Mouse (Mus musculus): ENCODE measurements around the gene Gfy. TPM values are rescaled to one million over a fixed set of nuclear protein-coding genes. Genes with fewer than 3 reads are reported as not detected.

Gene Gfy
- total RNA-seq, 4 experiments from 2014 or later = not detected

GRCm38 (mm10) chr7:45127700-45128224 lies 51.6 kb downstream of the Gfy start:
- no peak for DNase-seq (ENCODE audit: low spot score)

GRCm38 (mm10) chr7:45126844-45127699 lies 52.3 kb downstream of the Gfy start:
- no peak for DNase-seq (ENCODE audit: low spot score)

Small RNA genes lying within 50 kb of the gene (microRNA-seq; reads per million reads assigned to microRNA genes)
- gene Mir5121 = 7.3 reads per million, percentile 19 among the genes with 10 or more reads in this experiment
- not detected for gene Mir7055

Other genes starting within 250 kb of the Gfy start
- not detected for gene Tsks, start 236.4 kb downstream of the Gfy start, total RNA-seq (2022)
- 1 to 10 TPM; 1.4 to 2.7 (median 1.8) TPM for gene Cpt1c, start 204.7 kb downstream of the Gfy start, total RNA-seq (2022)
- 100 to 1,000 TPM in 2 of 4 experiments, 10 to 100 TPM in 2; 88.3 to 107 (median 102) TPM for gene Prmt1, start 193.0 kb downstream of the Gfy start, total RNA-seq (2022)
- gene Irf3, start 181.9 kb downstream of the Gfy start, total RNA-seq (2022) = 10 to 100 TPM; 23.2 to 31.9 (median 27.0) TPM
- 10 to 100 TPM in 3 of 4 experiments, 1 to 10 TPM in 1; 8.6 to 13.5 (median 11.0) TPM for gene Bcl2l12, start 180.9 kb downstream of the Gfy start, total RNA-seq (2022)
- 10 to 100 TPM; 46.8 to 56.2 (median 49.7) TPM for gene Scaf1, start 163.2 kb downstream of the Gfy start, total RNA-seq (2022)
- 10 to 100 TPM; 40.2 to 49.8 (median 44.1) TPM for gene Rras, start 161.6 kb downstream of the Gfy start, total RNA-seq (2022)
- 10 to 100 TPM; 22.4 to 26.3 (median 24.9) TPM for gene Prr12, start 126.7 kb downstream of the Gfy start, total RNA-seq (2022)
- 10 to 100 TPM; 30.6 to 33.8 (median 32.7) TPM for gene Nosip, start 117.1 kb downstream of the Gfy start, total RNA-seq (2022)
- gene Prrg2, start 116.9 kb downstream of the Gfy start, total RNA-seq (2022) = 1 to 10 TPM; 5.6 to 7.8 (median 6.7) TPM
- 10 to 100 TPM; 17.8 to 27.4 (median 21.4) TPM for gene Rcn3, start 87.3 kb downstream of the Gfy start, total RNA-seq (2022)
- 10 to 100 TPM; 65.6 to 77.1 (median 67.5) TPM for gene Fcgrt, start 75.7 kb downstream of the Gfy start, total RNA-seq (2022)
- 100 to 1,000 TPM; 572 to 626 (median 604) TPM for gene Rps11, start 55.1 kb downstream of the Gfy start, total RNA-seq (2022)
- gene Rpl13a, start 50.8 kb downstream of the Gfy start, total RNA-seq (2022) = 100 to 1,000 TPM; 580 to 769 (median 686) TPM
- 1 to 10 TPM in 1 of 4 experiments, not detected in 3; 1.7 TPM for gene Gm45713, start 43.3 kb downstream of the Gfy start, total RNA-seq (2022)
- gene Flt3l, start 43.1 kb downstream of the Gfy start, total RNA-seq (2022) = 1 to 10 TPM; 6.1 to 7.9 (median 6.5) TPM
- 10 to 100 TPM; 40.4 to 50.5 (median 48.0) TPM for gene Pih1d1, start 25.3 kb downstream of the Gfy start, total RNA-seq (2022)
- 10 to 100 TPM; 24.9 to 36.9 (median 29.2) TPM for gene Aldh16a1, start 25.0 kb downstream of the Gfy start, total RNA-seq (2022)
- gene Slc17a7, start 15.6 kb downstream of the Gfy start, total RNA-seq (2022) = 10 to 100 TPM; 32.0 to 50.7 (median 41.1) TPM
- not detected for gene Pth2, start 1.4 kb upstream of the Gfy start, total RNA-seq (2022)
- not detected for gene Ccdc155, start 25.3 kb upstream of the Gfy start, total RNA-seq (2022)
- gene Dkkl1, start 32.6 kb upstream of the Gfy start, total RNA-seq (2022) = not detected
- gene Tead2, start 36.2 kb upstream of the Gfy start, total RNA-seq (2022) = 10 to 100 TPM in 1 of 4 experiments, 1 to 10 TPM in 3; 6.2 to 10.4 (median 8.0) TPM
- gene Cd37, start 59.5 kb upstream of the Gfy start, total RNA-seq (2022) = 1 to 10 TPM; 2.1 to 5.8 (median 3.0) TPM
- not detected for gene Slc6a16, start 61.5 kb upstream of the Gfy start, total RNA-seq (2022)
- not detected for gene Slc6a21, start 97.9 kb upstream of the Gfy start, total RNA-seq (2022)
- 10 to 100 TPM; 23.8 to 36.3 (median 25.4) TPM for gene Trpm4, start 154.2 kb upstream of the Gfy start, total RNA-seq (2022)
- gene Hrc, start 155.7 kb upstream of the Gfy start, total RNA-seq (2022) = 1,000 to 10,000 TPM; 1,032 to 1,216 (median 1,081) TPM
- under 1 TPM; 0.11 to 0.33 (median 0.20) TPM for gene Ppfia3, start 187.4 kb upstream of the Gfy start, total RNA-seq (2022)
- gene Lin7b, start 191.0 kb upstream of the Gfy start, total RNA-seq (2022) = 1 to 10 TPM; 1.0 to 1.5 (median 1.3) TPM
- 100 to 1,000 TPM in 1 of 4 experiments, 10 to 100 TPM in 3; 68.3 to 107 (median 86.7) TPM for gene Snrnp70, start 216.2 kb upstream of the Gfy start, total RNA-seq (2022)
- gene Kcna7, start 226.1 kb upstream of the Gfy start, total RNA-seq (2022) = 1 to 10 TPM; 5.5 to 8.0 (median 6.9) TPM
- gene Ntf5, start 234.1 kb upstream of the Gfy start, total RNA-seq (2022) = under 1 TPM; 0.30 to 0.50 (median 0.36) TPM
- not detected for gene Lhb, start 241.3 kb upstream of the Gfy start, total RNA-seq (2022)

All from heart, adult 8-10 months (tissue).